Mouse (Mus musculus) ovary, postnatal 36 days (tissue): ENCODE measurements around the gene Gapt.
"Not testable (repeated sequence)": the region's sequence is repeated elsewhere in the genome, so short reads cannot be mapped to it uniquely, and the experiment has no call there.

Experiments
- DNase-seq: peaks from one replicate; pipeline ENCODE4 v3.0.0; 2022; ENCODE audit warnings: low spot score, mixed read lengths

Gapt gene

GRCm38 (mm10) chr13:110356941-110357340 lies at the start of gene Gapt:
Gapt (minus strand) TSS chr13:110357199.
- DNase-seq: no peak

- DNase-seq: no peak
Measured at GRCm38 (mm10) chr13:110406152-110406551, 49.2 kb upstream of the Gapt start.

- not testable (repeated sequence) for DNase-seq
Measured at GRCm38 (mm10) chr13:110404686-110405085, 47.7 kb upstream of the Gapt start.

- no peak for DNase-seq
Measured at GRCm38 (mm10) chr13:110404059-110404458, 47.1 kb upstream of the Gapt start.

GRCm38 (mm10) chr13:110401877-110402276 lies 44.9 kb upstream of the Gapt start:
- no peak for DNase-seq

GRCm38 (mm10) chr13:110401443-110401842 lies 44.4 kb upstream of the Gapt start:
- no peak for DNase-seq

- DNase-seq: no peak
Measured at GRCm38 (mm10) chr13:110398513-110399270, 41.7 kb upstream of the Gapt start.

- no peak for DNase-seq
Measured at GRCm38 (mm10) chr13:110397750-110398149, 40.8 kb upstream of the Gapt start.

GRCm38 (mm10) chr13:110395916-110396685 lies 39.1 kb upstream of the Gapt start:
- DNase-seq: no peak

- no peak for DNase-seq
Measured at GRCm38 (mm10) chr13:110395179-110395794, 38.3 kb upstream of the Gapt start.

GRCm38 (mm10) chr13:110394291-110395178 lies 37.5 kb upstream of the Gapt start, which contains the start of gene Plk2:
Plk2 (plus strand) TSS chr13:110395046.
- DNase-seq: peak; percentile 94

GRCm38 (mm10) chr13:110392631-110393030 lies 35.6 kb upstream of the Gapt start:
- DNase-seq: no peak

- DNase-seq: no peak
Measured at GRCm38 (mm10) chr13:110392210-110392609, 35.2 kb upstream of the Gapt start.

- DNase-seq: no peak
Measured at GRCm38 (mm10) chr13:110384514-110384913, 27.5 kb upstream of the Gapt start.

GRCm38 (mm10) chr13:110382447-110382901 lies 25.5 kb upstream of the Gapt start:
- no peak for DNase-seq

- DNase-seq: no peak
Measured at GRCm38 (mm10) chr13:110369673-110370072, 12.7 kb upstream of the Gapt start.

- peak; percentile 19 for DNase-seq
Measured at GRCm38 (mm10) chr13:110368556-110369040, 11.6 kb upstream of the Gapt start.

GRCm38 (mm10) chr13:110367961-110368555 lies 11.1 kb upstream of the Gapt start:
- no peak for DNase-seq

- DNase-seq: no peak
Measured at GRCm38 (mm10) chr13:110366477-110366876, 9.5 kb upstream of the Gapt start.

GRCm38 (mm10) chr13:110363722-110364121 lies 6.7 kb upstream of the Gapt start:
- DNase-seq: no peak

- DNase-seq: no peak
Measured at GRCm38 (mm10) chr13:110351051-110351450, 5.9 kb downstream of the Gapt start.
